Mouse (Mus musculus): ENCODE measurements around the gene Rpl22. TPM values are rescaled to one million over a fixed set of nuclear protein-coding genes. Genes with fewer than 3 reads are reported as not detected.

Gene Rpl22
- total and polyA plus RNA-seq, 3 experiments = 1,792 to 1,885 TPM; not detected in 1

DNA sequence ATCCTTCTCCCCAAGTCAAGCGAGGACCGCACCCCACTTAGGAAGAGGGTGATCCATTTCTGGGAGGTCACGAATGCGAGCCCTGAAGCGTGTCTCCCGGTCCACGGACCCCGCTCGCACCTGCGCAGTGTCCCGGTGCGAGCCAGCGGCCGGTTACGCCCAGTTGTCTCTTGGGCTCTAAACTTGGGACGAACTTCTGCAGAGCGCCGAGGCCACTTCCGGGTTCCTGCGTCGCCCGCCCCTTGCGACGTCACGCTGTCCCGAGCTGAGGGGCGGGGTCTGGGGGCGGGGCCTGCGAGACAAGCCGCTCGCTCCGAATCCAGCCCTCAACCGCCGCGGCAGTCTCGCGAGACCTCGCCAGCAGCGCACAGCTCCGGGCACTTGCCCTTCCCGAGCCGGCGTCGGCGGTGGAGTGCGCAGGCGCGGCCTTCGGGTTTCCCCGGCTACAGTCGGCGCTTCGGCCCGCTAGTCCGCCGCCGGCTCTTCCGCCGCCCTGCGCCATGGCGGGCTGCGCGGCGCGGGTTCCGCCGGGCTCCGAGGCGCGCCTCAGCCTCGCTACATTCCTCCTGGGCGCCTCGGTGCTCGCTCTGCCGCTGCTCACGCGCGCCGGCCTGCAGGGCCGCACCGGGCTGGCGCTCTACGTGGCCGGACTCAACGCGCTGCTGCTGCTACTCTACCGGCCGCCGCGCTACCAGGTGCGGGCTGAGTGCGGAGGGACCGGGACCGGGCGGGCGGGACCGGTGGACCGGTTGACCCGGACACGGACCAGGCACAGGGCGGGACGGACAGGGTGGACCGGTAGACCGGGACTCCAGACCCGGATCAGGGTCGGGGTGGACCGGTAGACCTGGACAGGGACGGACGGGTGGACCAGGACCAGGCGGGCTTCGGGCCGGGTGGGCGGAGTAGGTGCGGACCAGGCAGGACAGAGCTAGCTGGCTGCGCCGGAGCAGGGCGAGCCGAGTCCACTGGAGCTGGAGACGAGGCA, 28.4 kb upstream of the Rpl22 start, which contains the start of gene Icmt (continued):
- TF ChIP-seq RAD21 (IDR thresholded peaks at IDR 0.05; ENCODE audit: low read depth, low read length) (no peak), SIN3A (IDR thresholded peaks at IDR 0.05; ENCODE audit: low read length) (peak; percentile 71)

GRCm38 (mm10) chr4:152298836-152299235, 26.7 kb upstream of the Rpl22 start:
- no peaks in the 10 kb centered on the region for H3K9me3 ChIP-seq (replicated peaks; ENCODE audit: insufficient read depth, low read length)
- H3K4me1 ChIP-seq (ENCODE audit: control insufficient read depth in 1 of 2, insufficient read depth in 2 of 2, low read length in 2 of 2) = peaks cover 4 to 14% of the 10 kb centered on the region in 2 experiments; a peak in 3 of 4 replicates
- peak overlapping the region; percentile 4; the same call in 1 of the 2 replicates for H3K9ac ChIP-seq (ENCODE audit: control insufficient read depth, low read depth, low read length, poor library complexity, severe bottlenecking)
- TF ChIP-seq UBTF (IDR thresholded peaks at IDR 0.05; ENCODE audit: borderline replicate concordance, insufficient read depth, low read depth, low read length) (no peak), RAD21 (IDR thresholded peaks at IDR 0.05; ENCODE audit: low read depth, low read length) (no peak), MEF2A (IDR thresholded peaks at IDR 0.05; ENCODE audit: extremely low read depth, insufficient replicate concordance, low read depth, low read length, poor library complexity, severe bottlenecking) (no peak), KAT2A (conservative IDR thresholded peaks at IDR 0.05; ENCODE audit: low read depth, low read length) (no peak), CTCF (IDR thresholded peaks at IDR 0.05 in 2 of 3, conservative IDR thresholded peaks at IDR 0.05 in 1 of 3; ENCODE audit: control insufficient read depth in 1 of 3, insufficient read depth in 1 of 3, low read depth in 2 of 3, low read length in 3 of 3, poor library complexity in 1 of 3, severe bottlenecking in 1 of 3) (no peak), ZNF384 (IDR thresholded peaks at IDR 0.05; ENCODE audit: low read depth, low read length) (no peak), RCOR1 (IDR thresholded peaks at IDR 0.05; ENCODE audit: low read depth, low read length) (no peak), TBP (IDR thresholded peaks at IDR 0.05; ENCODE audit: low read depth, low read length) (no peak), SIN3A (IDR thresholded peaks at IDR 0.05; ENCODE audit: low read length) (no peak), ELF1 (IDR thresholded peaks at IDR 0.05; ENCODE audit: low read depth, low read length) (no peak), ZMIZ1 (IDR thresholded peaks at IDR 0.05; ENCODE audit: low read depth, low read length) (no peak), ZKSCAN1 (IDR thresholded peaks at IDR 0.05; ENCODE audit: low read depth, low read length) (no peak), JUND (IDR thresholded peaks at IDR 0.05; ENCODE audit: low read depth, low read length) (no peak), POLR2AphosphoS5 (IDR thresholded peaks at IDR 0.05; ENCODE audit: borderline replicate concordance, low read depth, low read length) (no peak), POLR2A (IDR thresholded peaks at IDR 0.05; ENCODE audit: control insufficient read depth in 1 of 2, insufficient read depth in 1 of 2, low read depth in 1 of 2, low read length in 2 of 2, poor library complexity in 1 of 2) (no peak), USF2 (IDR thresholded peaks at IDR 0.05; ENCODE audit: borderline replicate concordance in 1 of 2, insufficient read depth in 1 of 2, low read depth in 1 of 2, low read length in 2 of 2) (no peak), E2F4 (IDR thresholded peaks at IDR 0.05; ENCODE audit: borderline replicate concordance, low read depth, low read length) (no peak)
- no peak for DNase-seq (ENCODE audit: low read depth, low spot score)
- H3K36me3 ChIP-seq (ENCODE audit: control insufficient read depth in 1 of 2, insufficient read depth in 2 of 2, low read length in 2 of 2) = peaks cover 0 to 8% of the 10 kb centered on the region in 2 experiments; a peak in 1 of 4 replicates
- H3K27me3 ChIP-seq (ENCODE audit: control insufficient read depth in 1 of 2, insufficient read depth in 2 of 2, low read length in 2 of 2) = no peaks in the 10 kb centered on the region
- no peak overlapping the region for H3K27ac ChIP-seq (ENCODE audit: control insufficient read depth, low read depth, low read length)
- no peak overlapping the region; a peak in 1 of 4 replicates for H3K4me3 ChIP-seq (ENCODE audit: control insufficient read depth in 1 of 2, insufficient read depth in 1 of 2, low read depth in 2 of 2, low read length in 2 of 2)
- peaks cover 20% of the 10 kb centered on the region for H3K79me2 ChIP-seq (ENCODE audit: control insufficient read depth, insufficient read depth, low read length, poor library complexity)

All from MEL (cell line).